8 mouse cellular contexts compared by ENCODE assay signal in genomic region chr15:81839634-81840033, GRCm38 (mm10). TPM values are rescaled to one million over a fixed set of nuclear protein-coding genes. Genes with fewer than 3 reads are reported as not detected.
DNase-seq lines count a peak whose midpoint lies in the region; ATAC-seq and TF ChIP-seq lines count a peak whose summit lies in the region.

No protein-coding gene starts in this region.

- peaks cover 43% of the 10 kb centered on the region for H3K4me1 ChIP-seq in kidney, adult 2 months (ENCODE audit: control insufficient read depth, insufficient read depth, low read length)
- peaks cover 13% of the 10 kb centered on the region for H3K4me1 ChIP-seq in kidney, embryonic 16.5 days (ENCODE audit: insufficient read depth, low read length)

- no peak for ATAC-seq in kidney, embryonic 16.5 days (ENCODE audit: low FRiP score, low TSS enrichment)

- H3K4me3 ChIP-seq in kidney, adult 2 months (ENCODE audit: insufficient read depth, low read depth, low read length): no peak overlapping the region
- no peak overlapping the region for H3K4me3 ChIP-seq in kidney, embryonic 16.5 days (ENCODE audit: low read length)

- H3K9me3 ChIP-seq in kidney, embryonic 16.5 days (ENCODE audit: low read length): no peaks in the 10 kb centered on the region

- H3K4me2 ChIP-seq in kidney, embryonic 16.5 days (replicated peaks; ENCODE audit: low read depth, low read length): no peak overlapping the region

- 22% methylated on average over 5 of the region's 5 CpGs for WGBS in kidney, adult 2 months
- WGBS in kidney, embryonic 16.5 days: 57% methylated on average over 5 of the region's 5 CpGs

- DNase-seq in kidney, adult 2 months: peak; percentile 98
- peak; percentile 97 to 98 for DNase-seq in cerebellum, adult 18-20 months
- DNase-seq in gastrocnemius, adult 8-10 months (ENCODE audit: low spot score in 2 of 2): peak; percentile 95 to 97
- peak; percentile 95 for DNase-seq in kidney, postnatal 14 days
- peak; percentile 92 to 96 for DNase-seq in lung, adult 18-20 months
- DNase-seq in right cerebral cortex, postnatal 25 days: peak; percentile 44
- no peak for DNase-seq in natural killer cell, adult 2 months (ENCODE audit: low spot score in 2 of 2)

- no peak for TF ChIP-seq POLR2A in kidney, adult 2 months (IDR thresholded peaks at IDR 0.05; ENCODE audit: low read depth, low read length)

- H3K27me3 ChIP-seq in kidney, adult 2 months (replicated peaks; ENCODE audit: control insufficient read depth, insufficient read depth, low read length): no peaks in the 10 kb centered on the region
- H3K27me3 ChIP-seq in kidney, embryonic 16.5 days (ENCODE audit: insufficient read depth, low read length): no peaks in the 10 kb centered on the region

- no peak for TF ChIP-seq CTCF in kidney, adult 2 months (conservative IDR thresholded peaks at IDR 0.05; ENCODE audit: insufficient read depth, insufficient read length, low read depth, low read length)

- H3K27ac ChIP-seq in kidney, adult 2 months (ENCODE audit: insufficient read depth, low read depth, low read length): peak overlapping the region; percentile 94
- no peak overlapping the region for H3K27ac ChIP-seq in kidney, embryonic 16.5 days (ENCODE audit: low read length)

- H3K36me3 ChIP-seq in kidney, adult 2 months (ENCODE audit: control insufficient read depth, insufficient read depth, low read length): no peaks in the 10 kb centered on the region
- H3K36me3 ChIP-seq in kidney, embryonic 16.5 days (ENCODE audit: insufficient read depth, low read length): no peaks in the 10 kb centered on the region

- no peak overlapping the region for H3K9ac ChIP-seq in kidney, embryonic 16.5 days (replicated peaks; ENCODE audit: low read length)

RNA-seq across cellular contexts. Expression of gene Tob2, which starts 19.0 kb away (rescaled TPM):
- polyA plus RNA-seq in kidney, adult 2 months (2012; rRNA removed): 31.6 and 40.3 TPM in 2 replicates
- polyA plus RNA-seq in kidney, embryonic 16.5 days (2015; fragmentation: Nextera tagmentation; extraction: Ambion mirVana): 29.6 and 32.6 TPM in 2 replicates
- total RNA-seq in gastrocnemius, adult 8-10 months (2022): 100 to 1,000 TPM; 111 to 127 (median 125) TPM

RNA-seq across cellular contexts. Expression of gene Phf5a, which starts 32.1 kb away (rescaled TPM):
- 33.5 and 47.4 TPM in 2 replicates for polyA plus RNA-seq in kidney, adult 2 months (2012; rRNA removed)
- 167 and 172 TPM in 2 replicates for polyA plus RNA-seq in kidney, embryonic 16.5 days (2015; fragmentation: Nextera tagmentation; extraction: Ambion mirVana)
- 10 to 100 TPM; 39.0 to 44.3 (median 39.3) TPM for total RNA-seq in gastrocnemius, adult 8-10 months (2022)

RNA-seq across cellular contexts. Expression of gene Aco2, which starts 32.5 kb away (rescaled TPM):
- polyA plus RNA-seq in kidney, adult 2 months (2012; rRNA removed): 890 and 915 TPM in 2 replicates
- polyA plus RNA-seq in kidney, embryonic 16.5 days (2015; fragmentation: Nextera tagmentation; extraction: Ambion mirVana): 281 and 293 TPM in 2 replicates
- total RNA-seq in gastrocnemius, adult 8-10 months (2022): 1,000 to 10,000 TPM; 1,068 to 1,166 (median 1,137) TPM

RNA-seq across cellular contexts. Expression of gene Tef, which starts 37.4 kb away (rescaled TPM):
- 121 and 131 TPM in 2 replicates for polyA plus RNA-seq in kidney, adult 2 months (2012; rRNA removed)
- 25.7 and 28.9 TPM in 2 replicates for polyA plus RNA-seq in kidney, embryonic 16.5 days (2015; fragmentation: Nextera tagmentation; extraction: Ambion mirVana)
- 100 to 1,000 TPM; 191 to 229 (median 196) TPM for total RNA-seq in gastrocnemius, adult 8-10 months (2022)

Comparison
In these comparisons a context has a peak if more than half of its experiments do, and no peak if none do; other contexts are left out.
1. DNase-seq: peak in kidney, adult 2 months (single experiment), cerebellum, adult 18-20 months (2 of 2), gastrocnemius, adult 8-10 months (2 of 2), kidney, postnatal 14 days (single experiment), lung, adult 18-20 months (2 of 2) and right cerebral cortex, postnatal 25 days (single experiment); none in natural killer cell, adult 2 months (0 of 2).